ENCODE assay signal across 8 mouse cellular contexts in the genomic region with DNA sequence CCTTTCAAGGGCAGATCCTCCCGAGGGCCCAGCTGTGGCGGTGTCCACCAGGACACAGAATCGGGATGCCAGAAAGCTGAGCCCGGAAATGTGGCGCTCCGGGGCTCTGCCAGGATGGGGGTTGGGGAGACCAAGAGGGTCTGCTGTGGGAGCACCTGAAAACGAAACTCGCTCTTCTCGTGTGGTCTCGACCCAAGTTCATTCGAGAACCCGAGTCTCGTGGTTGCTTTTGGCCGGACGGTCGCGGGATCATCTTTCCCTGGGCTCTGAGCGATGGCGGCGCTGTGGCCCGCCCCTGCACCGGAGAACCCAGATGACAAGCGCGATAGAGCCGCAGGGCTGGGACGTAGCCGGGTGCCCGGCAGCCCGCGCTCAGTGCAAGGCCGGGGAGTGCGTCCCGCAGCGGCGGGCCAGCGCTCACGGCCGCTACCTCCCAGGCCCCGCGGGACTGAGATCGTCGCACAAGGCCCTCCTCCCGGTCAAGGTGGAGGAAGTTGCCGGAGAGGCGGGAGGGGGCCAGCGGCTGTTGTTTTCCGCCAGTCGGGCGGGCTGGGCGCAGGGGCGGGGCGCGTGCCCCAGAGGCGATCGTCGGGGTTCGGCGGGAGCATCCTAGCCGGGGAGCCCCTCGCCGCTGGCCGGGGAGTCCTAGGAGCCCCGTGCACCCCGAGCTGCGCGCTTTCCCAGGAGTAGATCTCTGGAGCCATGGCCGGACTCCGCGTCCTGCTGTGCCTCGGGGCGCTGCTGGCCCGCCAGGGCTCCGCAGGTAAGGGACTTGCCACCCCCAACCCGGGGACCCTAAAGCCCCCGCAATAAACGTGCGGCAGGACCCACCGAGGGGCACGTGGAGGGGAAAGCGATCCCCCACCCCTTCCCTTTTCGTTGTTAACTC. TPM values are rescaled to one million over a fixed set of nuclear protein-coding genes. Genes with fewer than 3 reads are reported as not detected.
DNase-seq lines count a peak whose midpoint lies in the region; ATAC-seq and TF ChIP-seq lines count a peak whose summit lies in the region.

A gene (plus strand): TSS at position 343 of the 889 bp plus-strand sequence.

- H3K4me2 ChIP-seq in hindbrain, postnatal 0 days (ENCODE audit: low read depth, low read length), result peak within 1 kb of the TSS; percentile 100

- peaks cover 5% of the 10 kb centered on the region; the same call in 1 of the 2 replicates for H3K4me1 ChIP-seq in hindbrain, postnatal 0 days (ENCODE audit: insufficient read depth, low read length)

- intact Hi-C loops in gastrocnemius, postnatal 14 days (cut with DNase I; ENCODE audit: low total_unique reads), result no loop called here
- intact Hi-C loops in left cerebral cortex, postnatal 25 days (cut with DNase I), result no loop called here

- H3K27me3 ChIP-seq in hindbrain, postnatal 0 days (ENCODE audit: insufficient read depth, low read length), result peaks cover 5% of the 10 kb centered on the region; the same call in 1 of the 2 replicates

- H3K36me3 ChIP-seq in hindbrain, postnatal 0 days (ENCODE audit: insufficient read depth, low read length), result no peaks in the 10 kb centered on the region

- peak; percentile 51 to 59 for DNase-seq in cerebellum, postnatal 36 days
- DNase-seq in gastrocnemius, postnatal 14 days, result peak; percentile 80
- peak; percentile 55 for DNase-seq in hindbrain, postnatal 0 days (ENCODE audit: low spot score)
- DNase-seq in left cerebral cortex, postnatal 25 days (ENCODE audit: low spot score in 2 of 2), result peak; percentile 31 to 37
- peak; percentile 40 to 41 for DNase-seq in right cerebral cortex, postnatal 10 days (ENCODE audit: low spot score in 2 of 2)
- DNase-seq in urinary bladder, postnatal 4 days (ENCODE audit: low spot score in 2 of 2), result peak; percentile 71 to 72

- no peaks in the 10 kb centered on the region for H3K9me3 ChIP-seq in hindbrain, postnatal 0 days (ENCODE audit: low read length)

- H3K27ac ChIP-seq in hindbrain, postnatal 0 days, result peak within 1 kb of the TSS; percentile 49; the same call in 1 of the 2 replicates

- under 1% methylated on average over 75 of the region's 81 CpGs for WGBS in hindbrain, postnatal 0 days

- peak within 1 kb of the TSS; percentile 62 for H3K4me3 ChIP-seq in hindbrain, postnatal 0 days (ENCODE audit: low read length)

- peak within 1 kb of the TSS; percentile 52 for H3K9ac ChIP-seq in hindbrain, postnatal 0 days (replicated peaks; ENCODE audit: low read length)

- ATAC-seq in activated CD4-positive, CD25-positive, alpha-beta regulatory T cell, adult 4 months, result peak; percentile 40
- peak; percentile 77 for ATAC-seq in hindbrain, postnatal 0 days
- ATAC-seq in megakaryocyte progenitor cell, adult 5-6 weeks (replicated peaks; ENCODE audit: poor library complexity), result peak; percentile 74

- TF ChIP-seq CTCF in hindbrain, postnatal 0 days (IDR thresholded peaks at IDR 0.05; ENCODE audit: low read depth), result no peak

RNA-seq across cellular contexts. Expression of the gene that starts here (rescaled TPM):
- 1 to 10 TPM; 3.9 to 6.7 TPM for polyA plus RNA-seq in activated CD4-positive, CD25-positive, alpha-beta regulatory T cell, adult 4 months (2017; shearing (Covaris generic))
- 1 to 10 TPM; 6.0 to 8.8 TPM for total RNA-seq in gastrocnemius, postnatal 14 days (2021)
- total RNA-seq in hindbrain, postnatal 0 days (2014; rRNA removed), result 3.3 and 4.6 TPM in 2 replicates
- 3.4 and 4.7 TPM in 2 replicates for polyA plus RNA-seq in hindbrain, postnatal 0 days (2015; fragmentation: Nextera tagmentation; extraction: Ambion mirVana)
- 1 to 10 TPM; 1.4 to 3.3 TPM for total RNA-seq in left cerebral cortex, postnatal 25 days (2021)
- 0.49 and 1.7 TPM in 2 replicates for total RNA-seq in megakaryocyte progenitor cell, adult 5-6 weeks (2015)
- 0.83 and 2.4 TPM in 2 replicates for total RNA-seq in megakaryocyte progenitor cell, adult 5-6 weeks (2017)

Comparison
In these comparisons a context has a peak if more than half of its experiments do, and no peak if none do; other contexts are left out.
1. Peak in every context shown above with its lines: DNase-seq, ATAC-seq, H3K4me3 ChIP-seq and H3K27ac ChIP-seq.